28 mouse cellular contexts compared by ENCODE assay signal in the genomic region with DNA sequence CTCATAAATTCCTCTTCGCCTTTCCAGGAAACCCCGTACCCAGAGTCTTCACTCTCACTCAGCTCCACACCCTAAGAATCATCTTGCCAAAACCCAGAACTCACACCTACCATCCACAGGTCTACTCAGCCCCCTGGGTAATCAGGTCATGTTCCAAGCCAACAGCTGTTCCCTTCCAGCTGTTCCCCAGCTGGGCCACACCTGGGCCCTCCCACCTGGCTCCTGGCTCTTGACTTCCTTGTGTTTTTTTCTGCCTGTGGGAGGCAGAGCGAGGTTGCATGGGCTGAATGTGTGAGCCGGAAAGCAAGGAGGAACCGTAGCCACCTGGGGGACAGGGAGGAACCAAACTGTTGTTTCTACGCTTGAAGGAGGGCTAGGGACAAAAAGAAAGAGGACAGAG. TPM values are rescaled to one million over a fixed set of nuclear protein-coding genes. Genes with fewer than 3 reads are reported as not detected.
A peak's percentile ranks its signal among the peaks of the same experiment; 100 is the strongest.
DNase-seq lines count a peak whose midpoint lies in the region; ATAC-seq lines count a peak whose summit lies in the region.
"Had no signal": no experiment of that assay in that cellular context is flagged by ENCODE, and none has a peak within 500 bp of the region (broad histone marks: within the 10 kb centered on the region; RNA-seq: fewer than 3 reads in every experiment).

No protein-coding gene starts in this region.

- H3K9me3 ChIP-seq in midbrain, embryonic 10.5 days (replicated peaks), result no peaks in the 10 kb centered on the region
- no peaks in the 10 kb centered on the region for H3K9me3 ChIP-seq in midbrain, embryonic 15.5 days
- no peaks in the 10 kb centered on the region for H3K9me3 ChIP-seq in limb, embryonic 13.5 days
- H3K9me3 ChIP-seq: forebrain, embryonic 12.5 days; hindbrain, embryonic 13.5 days; kidney, embryonic 15.5 days; lung, embryonic 15.5 days; midbrain, embryonic 12.5 days; neural tube, embryonic 13.5 days had no signal

- H3K27me3 ChIP-seq in midbrain, embryonic 10.5 days (ENCODE audit: low read depth, poor library complexity, severe bottlenecking), result peaks cover 36% of the 10 kb centered on the region
- no peaks in the 10 kb centered on the region for H3K27me3 ChIP-seq in midbrain, embryonic 15.5 days (replicated peaks)
- 0 out of 2 replicates have a peak, but pooled peaks cover 6% of the 10 kb centered on the region for H3K27me3 ChIP-seq in limb, embryonic 13.5 days
- H3K27me3 ChIP-seq: forebrain, embryonic 12.5 days; kidney, embryonic 15.5 days had no signal

- no peaks in the 10 kb centered on the region for H3K36me3 ChIP-seq in midbrain, embryonic 10.5 days
- no peaks in the 10 kb centered on the region for H3K36me3 ChIP-seq in midbrain, embryonic 15.5 days (replicated peaks)
- H3K36me3 ChIP-seq in limb, embryonic 13.5 days, result no peaks in the 10 kb centered on the region
- H3K36me3 ChIP-seq: forebrain, embryonic 12.5 days; hindbrain, embryonic 13.5 days; kidney, embryonic 15.5 days; lung, embryonic 15.5 days; midbrain, embryonic 12.5 days; neural tube, embryonic 13.5 days had no signal

- H3K27ac ChIP-seq in midbrain, embryonic 10.5 days (replicated peaks), result peak overlapping the region; percentile 47; the same call in 1 of the 2 replicates
- no peak overlapping the region for H3K27ac ChIP-seq in midbrain, embryonic 15.5 days
- peak overlapping the region; percentile 93 for H3K27ac ChIP-seq in brown adipose tissue, adult 24 weeks (replicated peaks; ENCODE audit: low read depth, low read length)
- H3K27ac ChIP-seq in limb, embryonic 13.5 days, result no peak overlapping the region
- H3K27ac ChIP-seq: forebrain, embryonic 12.5 days; kidney, embryonic 15.5 days; left cerebral cortex, adult 2 months; lung, embryonic 15.5 days; midbrain, embryonic 12.5 days; neural tube, embryonic 13.5 days had no signal

- no peak overlapping the region for H3K4me3 ChIP-seq in midbrain, embryonic 10.5 days
- H3K4me3 ChIP-seq in midbrain, embryonic 15.5 days, result no peak overlapping the region
- peak overlapping the region; percentile 54 for H3K4me3 ChIP-seq in brown adipose tissue, adult 24 weeks (ENCODE audit: insufficient read depth, low read depth, low read length)
- no peak overlapping the region for H3K4me3 ChIP-seq in limb, embryonic 13.5 days
- H3K4me3 ChIP-seq: erythroblast, embryonic 14.5 days; forebrain, embryonic 12.5 days; hindbrain, embryonic 13.5 days; kidney, embryonic 15.5 days; left cerebral cortex, adult 2 months; lung, embryonic 15.5 days; midbrain, embryonic 12.5 days; neural tube, embryonic 13.5 days had no signal

- peaks cover 76% of the 10 kb centered on the region for H3K4me1 ChIP-seq in midbrain, embryonic 10.5 days
- H3K4me1 ChIP-seq in midbrain, embryonic 15.5 days, result peaks cover 20% of the 10 kb centered on the region
- H3K4me1 ChIP-seq in brown adipose tissue, adult 24 weeks (ENCODE audit: control insufficient read depth, insufficient read depth, insufficient read length, low read length), result peaks cover 15% of the 10 kb centered on the region
- peaks cover 41% of the 10 kb centered on the region for H3K4me1 ChIP-seq in limb, embryonic 13.5 days

- H3K4me2 ChIP-seq in midbrain, embryonic 15.5 days, result no peak overlapping the region
- no peak overlapping the region for H3K4me2 ChIP-seq in limb, embryonic 13.5 days (replicated peaks)
- H3K4me2 ChIP-seq: forebrain, embryonic 12.5 days; heart, embryonic 11.5 days; hindbrain, embryonic 13.5 days; kidney, embryonic 15.5 days; liver, embryonic 11.5 days; lung, embryonic 15.5 days; midbrain, embryonic 12.5 days; neural tube, embryonic 13.5 days had no signal

- ATAC-seq in midbrain, embryonic 15.5 days (replicated peaks), result no peak
- ATAC-seq in limb, embryonic 13.5 days (ENCODE audit: low FRiP score, low read depth), result peak; percentile 41; the same call in 1 of the 2 replicates
- ATAC-seq: Patski had no signal

- DNase-seq in midbrain, embryonic 10.5 days (ENCODE audit: low spot score), result no peak
- DNase-seq in adrenal gland, postnatal 36 days, result no peak
- DNase-seq in lung, postnatal 10 days, result no peak
- DNase-seq: B cell, adult 2 months; cerebellum, adult 11 months; cerebellum, adult 9-10 months; gastrocnemius, postnatal 10 days; lung, postnatal 36 days had no signal

- 71% methylated on average over 6 of the region's 6 CpGs for WGBS in midbrain, embryonic 10.5 days
- WGBS in midbrain, embryonic 15.5 days, result 71% methylated on average over 6 of the region's 6 CpGs
- 36% methylated on average over 6 of the region's 6 CpGs for WGBS in limb, embryonic 13.5 days

- H3K9ac ChIP-seq in midbrain, embryonic 15.5 days, result no peak overlapping the region
- H3K9ac ChIP-seq in limb, embryonic 13.5 days, result no peak overlapping the region
- H3K9ac ChIP-seq: forebrain, embryonic 12.5 days; hindbrain, embryonic 13.5 days; kidney, embryonic 15.5 days; lung, embryonic 15.5 days; midbrain, embryonic 12.5 days; neural tube, embryonic 13.5 days had no signal

RNA-seq across cellular contexts. Expression of gene Tns1, which starts 18.0 kb away (rescaled TPM):
- polyA plus RNA-seq in midbrain, embryonic 10.5 days (2016; fragmentation: Nextera tagmentation; extraction: Ambion mirVana), result 10.3 and 13.4 TPM in 2 replicates
- polyA plus RNA-seq in midbrain, embryonic 15.5 days (2015; fragmentation: Nextera tagmentation; extraction: Ambion mirVana), result 12.5 and 15.2 TPM in 2 replicates
- 237 and 280 TPM in 2 replicates for polyA plus RNA-seq in brown adipose tissue, adult 24 weeks (2012; ENCODE audit: insufficient read depth, insufficient read length, missing spikeins)
- 44.4 and 45.1 TPM in 2 replicates for polyA plus RNA-seq in limb, embryonic 13.5 days (2015; fragmentation: Nextera tagmentation; extraction: Ambion mirVana)
- total RNA-seq in adrenal gland, postnatal 36 days (2021), result 100 to 1,000 TPM; 404 to 411 TPM
- total RNA-seq: MEL had no signal

RNA-seq across cellular contexts. Expression of gene Rufy4, which starts 19.1 kb away (rescaled TPM):
- polyA plus RNA-seq in midbrain, embryonic 10.5 days (2016; fragmentation: Nextera tagmentation; extraction: Ambion mirVana), result 0.29 and 0.51 TPM in 2 replicates
- polyA plus RNA-seq in midbrain, embryonic 15.5 days (2015; fragmentation: Nextera tagmentation; extraction: Ambion mirVana), result 0.15 and 0.25 TPM in 2 replicates
- polyA plus RNA-seq in brown adipose tissue, adult 24 weeks (2012; ENCODE audit: insufficient read depth, insufficient read length, missing spikeins), result 1.8 and 2.1 TPM in 2 replicates
- 0.15 and 0.33 TPM in 2 replicates for polyA plus RNA-seq in limb, embryonic 13.5 days (2015; fragmentation: Nextera tagmentation; extraction: Ambion mirVana)
- 1 to 10 TPM; 1.2 to 2.0 TPM for total RNA-seq in adrenal gland, postnatal 36 days (2021)
- total RNA-seq: CH12.LX; layer of hippocampus, adult 18-20 months; left cerebral cortex, postnatal 25 days had no signal
- polyA plus RNA-seq: erythroblast, embryonic 14.5 days; liver, embryonic 16.5 days had no signal

RNA-seq across cellular contexts. Expression of gene Cxcr2, which starts 47.6 kb away (rescaled TPM):
- 0.07 TPM in 1 of 2 replicates, not detected in the other for polyA plus RNA-seq in midbrain, embryonic 10.5 days (2016; fragmentation: Nextera tagmentation; extraction: Ambion mirVana)
- 0.05 TPM in 2 replicates for polyA plus RNA-seq in midbrain, embryonic 15.5 days (2015; fragmentation: Nextera tagmentation; extraction: Ambion mirVana)
- polyA plus RNA-seq in brown adipose tissue, adult 24 weeks (2012; ENCODE audit: insufficient read depth, insufficient read length, missing spikeins), result not detected in 2 replicates
- 0.10 and 0.13 TPM in 2 replicates for polyA plus RNA-seq in limb, embryonic 13.5 days (2015; fragmentation: Nextera tagmentation; extraction: Ambion mirVana)
- total RNA-seq in adrenal gland, postnatal 36 days (2021), result under 1 TPM in 1 of 2 experiments, not detected in 1; 0.23 TPM
- total RNA-seq: layer of hippocampus, adult 18-20 months; left cerebral cortex, adult 2 months; left cerebral cortex, postnatal 25 days had no signal
- polyA plus RNA-seq: adrenal gland, adult 2 months; forebrain, embryonic 12.5 days had no signal

Comparison
In these comparisons a context has a peak if more than half of its experiments do, and no peak if none do; other contexts are left out.
1. H3K27ac ChIP-seq: peak in midbrain, embryonic 10.5 days (single experiment) and brown adipose tissue, adult 24 weeks (single experiment); none in midbrain, embryonic 15.5 days (single experiment) and limb, embryonic 13.5 days (single experiment).